In the genomic region with DNA sequence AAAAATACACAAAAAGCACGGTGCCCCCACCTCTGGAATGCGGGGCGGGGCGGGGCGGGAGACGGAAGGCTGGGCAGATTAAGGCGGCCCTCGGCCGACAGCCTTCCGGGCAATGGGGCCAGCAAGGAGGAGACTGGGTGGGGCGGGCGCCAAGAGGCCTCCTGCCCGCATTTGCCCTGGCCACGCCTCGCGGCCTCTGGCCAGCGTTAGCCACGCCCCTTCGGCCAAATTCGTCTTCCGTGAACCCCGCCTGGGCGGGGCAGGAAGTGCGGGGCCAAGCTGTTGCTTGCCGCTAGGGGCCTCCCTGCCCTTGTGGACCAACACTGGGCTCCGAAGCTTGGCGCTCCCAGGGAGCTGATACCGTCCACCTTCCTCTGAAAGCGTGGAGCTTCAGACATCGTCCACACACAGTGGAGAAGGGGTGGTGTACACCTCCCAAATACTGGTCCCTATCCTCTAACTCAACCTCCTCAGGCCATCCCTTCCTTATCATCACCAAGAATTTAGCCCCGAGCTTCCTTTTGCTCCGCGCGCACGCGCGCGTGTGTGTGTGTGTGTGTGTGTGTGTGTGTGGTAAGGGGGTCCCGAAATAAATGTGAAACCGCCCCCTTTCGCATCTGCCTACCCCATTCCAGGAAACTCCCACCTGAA, we compare ENCODE assay signal across 7 mouse cellular contexts. TPM values are rescaled to one million over a fixed set of nuclear protein-coding genes. Genes with fewer than 3 reads are reported as not detected.
A peak's percentile ranks its signal among the peaks of the same experiment; 100 is the strongest.
DNase-seq lines count a peak whose midpoint lies in the region; ATAC-seq lines count a peak whose summit lies in the region.

No protein-coding gene starts in this region.

- ATAC-seq in granulocyte monocyte progenitor cell, adult 5-6 weeks (replicated peaks; ENCODE audit: poor library complexity, severe bottlenecking), result peak; percentile 77
- ATAC-seq in midbrain, embryonic 13.5 days, result peak; percentile 92

- peak overlapping the region; percentile 89 for H3K27ac ChIP-seq in embryonic facial prominence, embryonic 10.5 days (replicated peaks)
- H3K27ac ChIP-seq in limb, embryonic 10.5 days, result peak overlapping the region; percentile 91
- peak overlapping the region; percentile 62 for H3K27ac ChIP-seq in midbrain, embryonic 13.5 days

- no peaks in the 10 kb centered on the region for H3K27me3 ChIP-seq in embryonic facial prominence, embryonic 10.5 days (replicated peaks; ENCODE audit: low read depth, poor library complexity, severe bottlenecking)
- no peaks in the 10 kb centered on the region for H3K27me3 ChIP-seq in limb, embryonic 10.5 days (ENCODE audit: low read depth, poor library complexity, severe bottlenecking)
- H3K27me3 ChIP-seq in midbrain, embryonic 13.5 days, result no peaks in the 10 kb centered on the region

- H3K9me3 ChIP-seq in embryonic facial prominence, embryonic 10.5 days, result no peaks in the 10 kb centered on the region
- no peaks in the 10 kb centered on the region for H3K9me3 ChIP-seq in limb, embryonic 10.5 days (replicated peaks)
- H3K9me3 ChIP-seq in midbrain, embryonic 13.5 days, result no peaks in the 10 kb centered on the region

- H3K36me3 ChIP-seq in embryonic facial prominence, embryonic 10.5 days (replicated peaks), result peaks cover 30% of the 10 kb centered on the region
- peaks cover 30% of the 10 kb centered on the region for H3K36me3 ChIP-seq in limb, embryonic 10.5 days
- peaks cover 20% of the 10 kb centered on the region for H3K36me3 ChIP-seq in midbrain, embryonic 13.5 days

- DNase-seq in adrenal gland, adult 8-10 months, result peak; percentile 99
- peak; percentile 99 for DNase-seq in embryonic facial prominence, embryonic 10.5 days (ENCODE audit: low spot score)
- peak; percentile 99 for DNase-seq in kidney, adult 11 months
- DNase-seq in limb, embryonic 10.5 days (ENCODE audit: low spot score), result peak; percentile 98
- DNase-seq in spleen, adult 12 weeks (ENCODE audit: low spot score), result peak; percentile 96

- peaks cover 41% of the 10 kb centered on the region for H3K4me1 ChIP-seq in embryonic facial prominence, embryonic 10.5 days
- H3K4me1 ChIP-seq in limb, embryonic 10.5 days, result peaks cover 37% of the 10 kb centered on the region
- H3K4me1 ChIP-seq in midbrain, embryonic 13.5 days (replicated peaks), result peaks cover 29% of the 10 kb centered on the region

- under 1% methylated on average over 41 of the region's 41 CpGs for WGBS in embryonic facial prominence, embryonic 10.5 days
- under 1% methylated on average over 41 of the region's 41 CpGs for WGBS in limb, embryonic 10.5 days
- WGBS in midbrain, embryonic 13.5 days, result 0% methylated on average over 39 of the region's 41 CpGs

- peak overlapping the region; percentile 81 for H3K4me2 ChIP-seq in midbrain, embryonic 13.5 days (replicated peaks)

- H3K9ac ChIP-seq in midbrain, embryonic 13.5 days (replicated peaks), result peak overlapping the region; percentile 63

- peak overlapping the region; percentile 63 for H3K4me3 ChIP-seq in embryonic facial prominence, embryonic 10.5 days
- H3K4me3 ChIP-seq in limb, embryonic 10.5 days, result peak overlapping the region; percentile 56
- H3K4me3 ChIP-seq in midbrain, embryonic 13.5 days (replicated peaks), result peak overlapping the region; percentile 47

RNA-seq across cellular contexts. Expression of a gene that starts 6.1 kb away (rescaled TPM):
- 100 to 1,000 TPM; 141 to 175 (median 160) TPM for total RNA-seq in adrenal gland, adult 8-10 months (2022)
- 42.2 and 49.0 TPM in 2 replicates for polyA plus RNA-seq in embryonic facial prominence, embryonic 10.5 days (2016; fragmentation: Nextera tagmentation; extraction: Ambion mirVana)
- 81.8 and 98.1 TPM in 2 replicates for total RNA-seq in granulocyte monocyte progenitor cell, adult 5-6 weeks (2014; fragmentation: Nextera tagmentation)
- total RNA-seq in granulocyte monocyte progenitor cell, adult 5-6 weeks (2017), result 27.7 and 33.9 TPM in 2 replicates
- polyA plus RNA-seq in limb, embryonic 10.5 days (2016; fragmentation: Nextera tagmentation; extraction: Ambion mirVana), result 50.5 and 61.4 TPM in 2 replicates
- polyA plus RNA-seq in midbrain, embryonic 13.5 days (2015; fragmentation: Nextera tagmentation; extraction: Ambion mirVana), result 17.2 and 18.6 TPM in 2 replicates

RNA-seq across cellular contexts. Expression of a gene that starts 11.8 kb away (rescaled TPM):
- 1 to 10 TPM in 3 of 4 experiments, under 1 TPM in 1; 0.96 to 4.1 (median 2.6) TPM for total RNA-seq in adrenal gland, adult 8-10 months (2022)
- 0.26 and 0.37 TPM in 2 replicates for polyA plus RNA-seq in embryonic facial prominence, embryonic 10.5 days (2016; fragmentation: Nextera tagmentation; extraction: Ambion mirVana)
- 0.09 TPM in 1 of 2 replicates, not detected in the other for total RNA-seq in granulocyte monocyte progenitor cell, adult 5-6 weeks (2014; fragmentation: Nextera tagmentation)
- total RNA-seq in granulocyte monocyte progenitor cell, adult 5-6 weeks (2017), result not detected in 2 replicates
- 0.23 and 0.31 TPM in 2 replicates for polyA plus RNA-seq in limb, embryonic 10.5 days (2016; fragmentation: Nextera tagmentation; extraction: Ambion mirVana)
- 0.20 and 0.30 TPM in 2 replicates for polyA plus RNA-seq in midbrain, embryonic 13.5 days (2015; fragmentation: Nextera tagmentation; extraction: Ambion mirVana)

RNA-seq across cellular contexts. Expression of a gene that starts 22.4 kb away (rescaled TPM):
- 10 to 100 TPM; 12.9 to 29.1 (median 19.7) TPM for total RNA-seq in adrenal gland, adult 8-10 months (2022)
- polyA plus RNA-seq in embryonic facial prominence, embryonic 10.5 days (2016; fragmentation: Nextera tagmentation; extraction: Ambion mirVana), result 1.7 and 2.1 TPM in 2 replicates
- total RNA-seq in granulocyte monocyte progenitor cell, adult 5-6 weeks (2014; fragmentation: Nextera tagmentation), result 0.38 and 0.49 TPM in 2 replicates
- total RNA-seq in granulocyte monocyte progenitor cell, adult 5-6 weeks (2017), result 0.26 and 0.69 TPM in 2 replicates
- 0.69 and 1.2 TPM in 2 replicates for polyA plus RNA-seq in limb, embryonic 10.5 days (2016; fragmentation: Nextera tagmentation; extraction: Ambion mirVana)
- polyA plus RNA-seq in midbrain, embryonic 13.5 days (2015; fragmentation: Nextera tagmentation; extraction: Ambion mirVana), result 0.94 and 2.9 TPM in 2 replicates

RNA-seq across cellular contexts. Expression of a gene that starts 35.5 kb away (rescaled TPM):
- 1 to 10 TPM in 2 of 4 experiments, under 1 TPM in 2; 0.21 to 1.4 (median 0.81) TPM for total RNA-seq in adrenal gland, adult 8-10 months (2022)
- polyA plus RNA-seq in embryonic facial prominence, embryonic 10.5 days (2016; fragmentation: Nextera tagmentation; extraction: Ambion mirVana), result 0.22 and 0.28 TPM in 2 replicates
- total RNA-seq in granulocyte monocyte progenitor cell, adult 5-6 weeks (2014; fragmentation: Nextera tagmentation), result 1.9 TPM in 1 of 2 replicates, not detected in the other
- total RNA-seq in granulocyte monocyte progenitor cell, adult 5-6 weeks (2017), result not detected in 2 replicates
- polyA plus RNA-seq in limb, embryonic 10.5 days (2016; fragmentation: Nextera tagmentation; extraction: Ambion mirVana), result 0.29 and 0.38 TPM in 2 replicates
- 0.41 and 0.62 TPM in 2 replicates for polyA plus RNA-seq in midbrain, embryonic 13.5 days (2015; fragmentation: Nextera tagmentation; extraction: Ambion mirVana)

Comparison
In these comparisons a context has a peak if more than half of its experiments do, and no peak if none do; other contexts are left out.
1. Peak in every context shown above with its lines: DNase-seq, ATAC-seq, H3K4me3 ChIP-seq and H3K27ac ChIP-seq.